Mouse (Mus musculus) lung, embryonic 15.5 days (tissue): ENCODE measurements around the gene Arid5a. TPM values are rescaled to one million over a fixed set of nuclear protein-coding genes. Genes with fewer than 3 reads are reported as not detected.

Experiments used
- ATAC-seq: fragments of 200-750 bp; cut with Nextera tagmentation; 2 replicates; pipeline ENCODE4 v1.8.0; 2017; ENCODE audit warnings: moderate number of reproducible peaks, borderline replicate concordance; ENCODE audit not compliant: low FRiP score, low TSS enrichment; ENCODE audit errors: extremely low read depth
- H3K27ac ChIP-seq: fragments of 300-500 bp; sonication (generic); 2 replicates; pipeline ENCODE4 v1.5.1; 2015; ENCODE audit warnings: moderate library complexity, mild to moderate bottlenecking, inconsistent platforms
- H3K27me3 ChIP-seq: fragments of 300-500 bp; sonication (generic); 2 replicates; pipeline ENCODE4 v1.6.1; 2015; ENCODE audit warnings: inconsistent platforms
- H3K36me3 ChIP-seq: fragments of 300-500 bp; sonication (generic); 2 replicates; pipeline ENCODE4 v1.6.1; 2015; ENCODE audit warnings: inconsistent platforms
- H3K4me1 ChIP-seq: fragments of 300-500 bp; sonication (generic); 2 replicates; pipeline ENCODE4 v1.6.1; 2015; ENCODE audit warnings: inconsistent platforms
- H3K4me2 ChIP-seq: fragments of 300-500 bp; sonication (generic); 2 replicates; pipeline ENCODE4 v1.6.1; 2015; ENCODE audit warnings: inconsistent platforms, mild to moderate bottlenecking, moderate library complexity
- H3K4me3 ChIP-seq: fragments of 300-500 bp; sonication (generic); 2 replicates; pipeline ENCODE4 v1.5.1; 2015; ENCODE audit warnings: mild to moderate bottlenecking, inconsistent platforms
- H3K9ac ChIP-seq: fragments of 300-500 bp; sonication (generic); 2 replicates; pipeline ENCODE4 v1.6.1; 2015; ENCODE audit warnings: inconsistent platforms
- H3K9me3 ChIP-seq: fragments of 300-500 bp; sonication (generic); 2 replicates; pipeline ENCODE4 v1.6.1; 2016; ENCODE audit warnings: inconsistent platforms
- WGBS: fragments of 180-500 bp; shearing (Covaris S2); methylation state at CpG from one replicate; pipeline ENCODE4 v1.1.7; 2015; 5-methylcytosine and 5-hydroxymethylcytosine counted together
- polyA plus RNA-seq: library from polyadenylated mRNA; unstranded; fragments of >200 nt; fragmentation: Nextera tagmentation; extraction: Ambion mirVana; gene quantifications from 2 replicates; pipeline ENCODE4 v1.2.1, GENCODE M21; 2015

Gene Arid5a
- polyA plus RNA-seq, 1 experiment from 2014 or later = 8.9 TPM

GRCm38 (mm10) chr1:36296466-36297149 lies 10.9 kb upstream of the Arid5a start:
- no peak for ATAC-seq
- no peak overlapping the region for H3K27ac ChIP-seq
- H3K4me3 ChIP-seq = no peak overlapping the region
- WGBS = 56% methylated on average over 9 of the region's 9 CpGs
- peaks cover 33% of the 10 kb centered on the region for H3K27me3 ChIP-seq
- H3K9me3 ChIP-seq = no peaks in the 10 kb centered on the region
- no peaks in the 10 kb centered on the region for H3K36me3 ChIP-seq
- H3K4me1 ChIP-seq = no peaks in the 10 kb centered on the region
- H3K9ac ChIP-seq = no peak overlapping the region
- no peak overlapping the region for H3K4me2 ChIP-seq

DNA sequence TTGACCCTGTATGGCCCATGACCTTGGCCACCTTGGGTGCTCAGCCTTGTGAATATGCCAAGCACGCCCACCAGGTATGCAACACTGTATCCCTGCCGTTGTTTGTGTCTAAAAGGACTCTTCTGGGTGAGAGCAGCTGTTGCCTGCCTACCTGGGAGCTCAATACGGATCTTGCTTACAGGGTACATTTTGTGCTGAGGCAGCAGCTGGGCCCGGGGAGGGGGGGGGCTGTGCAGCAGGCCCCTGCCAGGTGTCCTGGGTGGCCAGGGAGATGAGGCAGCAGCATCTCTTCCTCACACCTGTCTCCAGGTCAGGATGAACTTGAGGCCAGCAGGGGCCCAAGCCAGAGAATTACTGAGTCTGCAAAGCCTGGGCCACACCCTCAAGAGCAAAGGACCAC lies 9.4 kb upstream of the Arid5a start:
- Histone ChIP-seq H3K27ac (no peak overlapping the region), H3K4me1 (peaks cover 9% of the 10 kb centered on the region), H3K9ac (no peak overlapping the region), H3K4me2 (no peak overlapping the region), H3K36me3 (no peaks in the 10 kb centered on the region), H3K9me3 (no peaks in the 10 kb centered on the region), H3K4me3 (no peak overlapping the region), H3K27me3 (peaks cover 37% of the 10 kb centered on the region)
- 63% methylated on average over 4 of the region's 4 CpGs for WGBS
- ATAC-seq = no peak

- Histone ChIP-seq H3K27ac (no peak overlapping the region), H3K4me1 (peaks cover 12% of the 10 kb centered on the region), H3K36me3 (no peaks in the 10 kb centered on the region), H3K4me2 (no peak overlapping the region), H3K4me3 (no peak overlapping the region), H3K9me3 (no peaks in the 10 kb centered on the region), H3K9ac (no peak overlapping the region), H3K27me3 (peaks cover 37% of the 10 kb centered on the region)
- no peak for ATAC-seq
- 35% methylated on average over 13 of the region's 13 CpGs for WGBS
These were observed 8.4 kb upstream of the Arid5a start for GRCm38 (mm10) chr1:36299126-36299525.

GRCm38 (mm10) chr1:36299676-36300075 lies 7.9 kb upstream of the Arid5a start:
- H3K27ac ChIP-seq = no peak overlapping the region
- 45% methylated on average over 2 of the region's 2 CpGs for WGBS
- peaks cover 37% of the 10 kb centered on the region for H3K27me3 ChIP-seq
- H3K4me2 ChIP-seq = no peak overlapping the region
- no peaks in the 10 kb centered on the region for H3K9me3 ChIP-seq
- H3K9ac ChIP-seq = no peak overlapping the region
- no peak overlapping the region for H3K4me3 ChIP-seq
- H3K36me3 ChIP-seq = no peaks in the 10 kb centered on the region
- H3K4me1 ChIP-seq = peaks cover 12% of the 10 kb centered on the region
- ATAC-seq = no peak

DNA sequence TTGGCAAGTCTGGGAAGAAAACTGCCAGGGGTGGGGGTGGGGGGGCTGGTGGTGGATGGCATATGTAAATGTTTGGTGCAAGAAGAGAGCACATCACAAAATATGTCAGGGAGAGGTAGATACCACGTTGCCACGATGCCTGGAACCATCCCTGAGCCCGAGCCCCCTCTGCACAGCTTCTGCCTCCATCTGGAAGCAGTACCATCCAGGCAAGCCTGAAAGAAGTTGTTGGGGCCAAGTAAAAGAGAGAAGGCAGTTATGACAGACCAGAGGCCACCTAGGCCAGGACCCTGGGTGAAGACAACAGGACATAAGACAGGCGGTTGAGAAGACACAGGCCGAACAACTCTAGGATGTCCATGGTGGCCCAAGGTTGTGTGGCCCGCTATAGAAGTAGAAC lies 7.0 kb upstream of the Arid5a start:
- no peak overlapping the region for H3K4me2 ChIP-seq
- H3K36me3 ChIP-seq = no peaks in the 10 kb centered on the region
- ATAC-seq = no peak
- no peak overlapping the region for H3K9ac ChIP-seq
- H3K4me1 ChIP-seq = peaks cover 12% of the 10 kb centered on the region
- no peak overlapping the region for H3K4me3 ChIP-seq
- H3K27me3 ChIP-seq = peaks cover 37% of the 10 kb centered on the region
- no peak overlapping the region for H3K27ac ChIP-seq
- H3K9me3 ChIP-seq = no peaks in the 10 kb centered on the region
- 82% methylated on average over 6 of the region's 6 CpGs for WGBS

GRCm38 (mm10) chr1:36302273-36302672 lies 5.3 kb upstream of the Arid5a start:
- Histone ChIP-seq H3K9me3 (no peaks in the 10 kb centered on the region), H3K27ac (no peak overlapping the region), H3K27me3 (peaks cover 37% of the 10 kb centered on the region), H3K4me1 (peaks cover 13% of the 10 kb centered on the region), H3K4me3 (no peak overlapping the region), H3K36me3 (no peaks in the 10 kb centered on the region), H3K9ac (no peak overlapping the region), H3K4me2 (no peak overlapping the region)
- 59% methylated on average over 8 of the region's 8 CpGs for WGBS
- ATAC-seq = no peak

DNA sequence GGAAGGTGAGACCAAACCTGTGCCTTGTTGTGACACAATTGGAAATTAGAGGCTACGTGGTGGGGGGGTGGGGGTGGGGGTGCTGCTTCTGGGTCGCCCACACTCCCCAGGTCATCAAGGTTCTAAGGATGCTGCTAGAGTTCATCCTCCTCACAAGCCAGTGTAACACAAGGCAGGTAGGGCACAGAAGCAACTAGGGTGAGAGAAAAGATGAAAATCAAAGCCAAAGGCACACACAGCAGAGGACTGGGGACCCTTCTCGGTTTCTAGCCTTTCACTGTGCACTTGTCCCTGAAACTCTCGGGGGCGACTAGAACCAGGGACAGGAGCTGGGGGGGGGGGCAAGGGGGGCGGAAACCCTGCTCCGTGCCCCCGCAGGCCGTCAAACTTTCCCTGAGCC lies 4.6 kb upstream of the Arid5a start:
- no peaks in the 10 kb centered on the region for H3K9me3 ChIP-seq
- H3K27me3 ChIP-seq = peaks cover 35% of the 10 kb centered on the region
- H3K36me3 ChIP-seq = no peaks in the 10 kb centered on the region
- H3K9ac ChIP-seq = peak overlapping the region; percentile 29; the same call in 1 of the 2 replicates
- 0 out of 2 replicates have a peak overlapping the region, but pooled peaks have one; percentile 37 for H3K27ac ChIP-seq
- ATAC-seq = no peak
- peak overlapping the region; percentile 37 for H3K4me3 ChIP-seq
- peak overlapping the region; percentile 78 for H3K4me2 ChIP-seq
- 13% methylated on average over 9 of the region's 9 CpGs for WGBS
- peaks cover 14% of the 10 kb centered on the region for H3K4me1 ChIP-seq

DNA sequence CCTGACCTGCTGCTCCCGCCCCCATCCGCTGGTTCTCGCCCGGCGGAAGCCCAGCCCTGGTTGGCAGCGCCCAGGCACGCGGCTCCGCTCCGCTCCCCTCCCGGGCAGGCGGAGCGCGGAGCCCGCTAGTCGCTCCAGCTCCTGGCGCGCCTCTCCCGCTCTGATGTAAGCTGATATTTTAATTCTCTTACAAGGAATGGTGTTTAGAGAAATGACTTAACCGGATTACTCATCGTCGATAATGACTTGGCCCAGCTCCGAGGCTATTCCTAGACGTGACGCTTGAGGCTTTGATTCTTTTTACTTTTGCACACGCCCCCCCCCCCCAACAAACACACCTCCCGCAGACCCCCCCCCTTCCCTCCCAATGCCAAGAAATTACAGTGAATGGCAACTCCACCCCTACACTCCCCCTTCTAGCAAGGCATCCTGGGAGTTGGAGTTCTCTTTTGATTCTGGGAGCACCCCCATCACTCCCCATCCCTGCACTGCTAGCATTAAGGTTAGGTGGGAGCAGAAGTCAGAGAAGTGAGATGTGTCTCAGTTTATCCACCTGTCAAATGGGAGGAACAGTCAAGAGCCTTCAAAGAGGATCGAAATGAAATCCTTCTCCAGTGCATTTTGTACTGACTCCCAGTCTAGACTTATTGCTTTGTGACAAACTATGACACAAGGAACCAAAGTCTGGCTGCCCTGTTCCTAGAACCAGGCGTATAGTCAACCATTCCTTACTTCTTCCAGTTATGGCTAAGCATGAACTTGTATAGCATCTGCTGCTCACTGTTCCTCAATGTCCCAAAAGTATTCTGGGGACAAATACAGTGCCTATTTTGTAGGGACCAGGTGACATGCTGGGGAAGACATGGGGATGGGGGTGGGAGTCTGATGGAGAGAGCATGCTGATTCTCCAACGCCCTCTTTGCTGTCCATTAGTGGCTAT lies 3.9 kb upstream of the Arid5a start:
- 0 out of 2 replicates have a peak overlapping the region, but pooled peaks have one; percentile 37 for H3K27ac ChIP-seq
- H3K4me3 ChIP-seq = peak overlapping the region; percentile 37
- peaks cover 28% of the 10 kb centered on the region for H3K27me3 ChIP-seq
- no peaks in the 10 kb centered on the region for H3K9me3 ChIP-seq
- no peaks in the 10 kb centered on the region for H3K36me3 ChIP-seq
- H3K9ac ChIP-seq = peak overlapping the region; percentile 29; the same call in 1 of the 2 replicates
- H3K4me2 ChIP-seq = peak overlapping the region; percentile 78
- 9% methylated on average over 29 of the region's 30 CpGs for WGBS
- ATAC-seq = peak; percentile 64; the same call in 1 of the 2 replicates
- peaks cover 19% of the 10 kb centered on the region for H3K4me1 ChIP-seq

DNA sequence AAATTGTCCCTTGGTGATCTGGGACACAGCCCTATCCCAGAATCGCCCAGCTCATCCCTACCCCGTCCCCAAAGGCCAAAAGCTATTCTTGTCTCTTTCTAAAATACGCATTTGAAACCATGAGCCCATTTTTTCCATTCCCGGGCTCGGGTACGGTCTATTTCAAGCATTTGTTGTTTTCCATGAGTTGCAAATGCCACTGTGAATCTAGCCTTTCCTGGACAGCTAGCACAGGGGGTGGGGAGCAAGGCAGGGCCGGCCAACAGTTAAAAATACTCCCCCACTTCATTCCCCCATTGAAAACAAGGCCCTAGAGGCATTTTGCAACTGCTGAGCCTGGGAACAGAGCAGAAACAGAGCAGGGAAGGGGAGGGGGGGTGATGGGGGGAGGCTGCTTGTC lies 2.8 kb upstream of the Arid5a start:
- H3K27me3 ChIP-seq = peaks cover 17% of the 10 kb centered on the region
- ATAC-seq = no peak
- H3K9me3 ChIP-seq = no peaks in the 10 kb centered on the region
- H3K4me2 ChIP-seq = no peak overlapping the region
- H3K4me1 ChIP-seq = peaks cover 30% of the 10 kb centered on the region
- no peaks in the 10 kb centered on the region for H3K36me3 ChIP-seq
- no peak overlapping the region for H3K4me3 ChIP-seq
- H3K9ac ChIP-seq = no peak overlapping the region
- no peak overlapping the region for H3K27ac ChIP-seq
- WGBS = 66% methylated on average over 7 of the region's 7 CpGs

- Histone ChIP-seq H3K9ac (no peak overlapping the region), H3K27me3 (peaks cover 4% of the 10 kb centered on the region; the same call in 1 of the 2 replicates), H3K27ac (no peak overlapping the region), H3K4me2 (no peak overlapping the region), H3K4me1 (peaks cover 34% of the 10 kb centered on the region), H3K9me3 (no peaks in the 10 kb centered on the region), H3K36me3 (no peaks in the 10 kb centered on the region), H3K4me3 (no peak overlapping the region)
- ATAC-seq = no peak
- 81% methylated on average over 6 of the region's 6 CpGs for WGBS
These were observed 1.4 kb upstream of the Arid5a start for GRCm38 (mm10) chr1:36306120-36306519.

DNA sequence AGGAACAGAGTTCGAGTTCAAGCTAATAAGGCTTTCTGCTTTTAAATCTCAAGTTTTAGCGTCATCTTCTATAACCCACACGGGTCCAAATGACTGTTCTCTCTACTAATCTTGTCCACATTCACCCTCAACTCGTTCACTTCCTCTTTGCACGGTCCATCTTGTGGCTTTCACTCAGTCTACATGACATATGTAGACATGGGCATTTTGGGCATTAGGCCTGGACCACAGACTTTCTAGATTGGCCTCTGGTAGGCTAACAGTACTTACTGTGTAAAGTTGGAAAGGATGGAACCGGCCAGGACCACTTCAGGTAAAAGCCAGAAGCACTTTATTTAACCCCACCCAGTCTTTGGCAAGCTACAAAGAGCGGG lies 425 bp upstream of the Arid5a start:
- no peaks in the 10 kb centered on the region for H3K36me3 ChIP-seq
- H3K4me3 ChIP-seq = no peak overlapping the region
- H3K4me1 ChIP-seq = peaks cover 34% of the 10 kb centered on the region
- H3K9ac ChIP-seq = no peak overlapping the region
- H3K27ac ChIP-seq = no peak overlapping the region
- 0 out of 2 replicates have a peak, but pooled peaks cover 3% of the 10 kb centered on the region for H3K27me3 ChIP-seq
- WGBS = 62% methylated on average over 7 of the region's 7 CpGs
- H3K9me3 ChIP-seq = no peaks in the 10 kb centered on the region
- H3K4me2 ChIP-seq = peak overlapping the region; percentile 95; the same call in 1 of the 2 replicates
- 0 out of 2 replicates have a peak, but pooled peaks have one; percentile 5 for ATAC-seq

DNA sequence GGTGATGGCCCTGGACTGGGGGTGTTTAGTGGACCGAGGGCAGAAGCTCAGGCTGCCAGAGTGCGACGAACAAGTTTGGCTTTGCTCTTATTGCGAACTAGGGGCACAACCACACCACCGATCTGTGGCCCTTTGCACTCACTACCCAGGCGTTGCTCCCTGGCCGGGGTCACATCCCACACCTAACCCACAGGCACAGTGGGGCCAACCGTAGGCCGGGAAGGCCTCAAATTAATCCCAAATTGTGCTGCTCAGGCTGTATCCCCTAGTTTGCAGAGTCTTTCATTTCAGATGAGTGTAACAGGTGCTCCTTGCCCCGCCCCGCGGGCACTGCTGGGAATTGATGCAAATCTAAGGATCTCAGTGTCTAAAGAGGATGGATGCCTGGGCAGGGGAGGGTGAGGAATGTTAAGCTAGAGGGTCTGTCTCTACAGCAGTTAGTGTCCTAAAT lies 943 bp downstream of the Arid5a start:
- no peaks in the 10 kb centered on the region for H3K36me3 ChIP-seq
- H3K9ac ChIP-seq = peak overlapping the region; percentile 72
- peak overlapping the region; percentile 95 for H3K4me2 ChIP-seq
- H3K4me3 ChIP-seq = peak overlapping the region; percentile 74
- H3K27ac ChIP-seq = peak overlapping the region; percentile 84; the same call in 1 of the 2 replicates
- 8% methylated on average over 12 of the region's 12 CpGs for WGBS
- H3K4me1 ChIP-seq = peaks cover 22% of the 10 kb centered on the region
- no peak for ATAC-seq
- no peaks in the 10 kb centered on the region for H3K27me3 ChIP-seq
- H3K9me3 ChIP-seq = no peaks in the 10 kb centered on the region
